Mouse (Mus musculus) embryonic facial prominence, embryonic 14.5 days (tissue): Measurements from ENCODE around the gene Mapkapk5. TPM values are rescaled to one million over a fixed set of nuclear protein-coding genes. Genes with fewer than 3 reads are reported as not detected.

Experiments used
- ATAC-seq: fragments of 200-750 bp; cut with Nextera tagmentation; 2 replicates; pipeline ENCODE4 v1.8.0; 2017; ENCODE audit warnings: low read depth, moderate number of reproducible peaks, moderate TSS enrichment
- DNase-seq: peaks from one replicate; pipeline ENCODE4 v3.0.0-alpha.2; 2015; ENCODE audit warnings: low spot score
- H3K27ac ChIP-seq: fragments of 300-500 bp; sonication (generic); replicated peaks from 2 replicates; pipeline ENCODE4 v1.5.1; 2014; ENCODE audit warnings: low read depth, mild to moderate bottlenecking, low read length, moderate library complexity
- H3K27me3 ChIP-seq: fragments of 300-500 bp; sonication (generic); replicated peaks from 2 replicates; pipeline ENCODE4 v1.6.1; 2014; ENCODE audit warnings: low read length; ENCODE audit not compliant: control insufficient read depth, insufficient read depth
- H3K36me3 ChIP-seq: fragments of 300-500 bp; sonication (generic); 2 replicates; pipeline ENCODE4 v1.6.1; 2014; ENCODE audit warnings: low read length, mixed read lengths; ENCODE audit not compliant: control insufficient read depth, insufficient read depth
- H3K4me1 ChIP-seq: fragments of 300-500 bp; sonication (generic); 2 replicates; pipeline ENCODE4 v1.6.1; 2014; ENCODE audit warnings: antibody characterized with exemption, low read length; ENCODE audit not compliant: control insufficient read depth, insufficient read depth
- H3K4me2 ChIP-seq: fragments of 300-500 bp; sonication (generic); 2 replicates; pipeline ENCODE4 v1.6.1; 2014; ENCODE audit warnings: low read depth, mild to moderate bottlenecking, low read length, moderate library complexity, mixed read lengths
- H3K4me3 ChIP-seq: fragments of 300-500 bp; sonication (generic); 2 replicates; pipeline ENCODE4 v1.5.1; 2014; ENCODE audit warnings: low read depth, mild to moderate bottlenecking, low read length
- H3K9ac ChIP-seq: fragments of 300-500 bp; sonication (generic); 2 replicates; pipeline ENCODE4 v1.6.1; 2014; ENCODE audit warnings: low read depth, mild to moderate bottlenecking, low read length, moderate library complexity, mixed read lengths
- H3K9me3 ChIP-seq: fragments of 300-500 bp; sonication (generic); 2 replicates; pipeline ENCODE4 v1.6.1; 2016; ENCODE audit warnings: low read length; ENCODE audit not compliant: control insufficient read depth
- WGBS: fragments of 180-500 bp; shearing (Covaris S2); extraction: QIAGEN DNeasy Blood & Tissue Kit; methylation state at CpG from one replicate; pipeline ENCODE4 v1.1.7; 2014; 5-methylcytosine and 5-hydroxymethylcytosine counted together
- polyA plus RNA-seq: library from polyadenylated mRNA; unstranded; fragments of >200 nt; fragmentation: Nextera tagmentation; extraction: Ambion mirVana; gene quantifications from 2 replicates; pipeline ENCODE4 v1.2.1, GENCODE M21; 2014

The Mapkapk5 gene
- polyA plus RNA-seq, 1 experiment from 2014 or later, result 46.5 TPM

GRCm38 (mm10) chr5:121586400-121587039, 40.8 kb upstream of the Mapkapk5 start:
- H3K4me3 ChIP-seq, result no peak overlapping the region
- 59% methylated on average over 6 of the region's 6 CpGs for WGBS
- no peak overlapping the region for H3K4me2 ChIP-seq

GRCm38 (mm10) chr5:121585699-121586098, 40.0 kb upstream of the Mapkapk5 start:
- peaks cover 9% of the 10 kb centered on the region for H3K4me1 ChIP-seq
- H3K27me3 ChIP-seq, result no peaks in the 10 kb centered on the region
- H3K27ac ChIP-seq, result no peak overlapping the region
- no peaks in the 10 kb centered on the region for H3K9me3 ChIP-seq
- no peak for DNase-seq
- no peak overlapping the region for H3K4me3 ChIP-seq
- H3K9ac ChIP-seq, result no peak overlapping the region
- peaks cover 2% of the 10 kb centered on the region; the same call in 1 of the 2 replicates for H3K36me3 ChIP-seq
- no peak overlapping the region for H3K4me2 ChIP-seq
- 88% methylated on average over 5 of the region's 5 CpGs for WGBS
- ATAC-seq, result no peak

More at GRCm38 (mm10) chr5:121586400-121587039, 40.8 kb upstream of the Mapkapk5 start:
- Histone ChIP-seq H3K9me3 (no peaks in the 10 kb centered on the region), H3K27ac (no peak overlapping the region), H3K36me3 (no peaks in the 10 kb centered on the region), H3K9ac (no peak overlapping the region), H3K27me3 (no peaks in the 10 kb centered on the region), H3K4me1 (peaks cover 9% of the 10 kb centered on the region)
- DNase-seq (peak; percentile 31), ATAC-seq (no peak)

- H3K27me3 ChIP-seq, result no peaks in the 10 kb centered on the region
- no peak overlapping the region for H3K9ac ChIP-seq
- no peaks in the 10 kb centered on the region for H3K9me3 ChIP-seq
- ATAC-seq, result no peak
- no peak for DNase-seq
- H3K36me3 ChIP-seq, result peaks cover 9% of the 10 kb centered on the region
- H3K27ac ChIP-seq, result no peak overlapping the region
- H3K4me1 ChIP-seq, result peaks cover 9% of the 10 kb centered on the region
- no peak overlapping the region for H3K4me3 ChIP-seq
- H3K4me2 ChIP-seq, result no peak overlapping the region
- WGBS, result 92% methylated on average over 10 of the region's 10 CpGs
Measured at GRCm38 (mm10) chr5:121585005-121585404, 39.3 kb upstream of the Mapkapk5 start.

GRCm38 (mm10) chr5:121583765-121584501, 38.2 kb upstream of the Mapkapk5 start:
- peaks cover 19% of the 10 kb centered on the region for H3K36me3 ChIP-seq
- peak; percentile 81 for DNase-seq
- no peaks in the 10 kb centered on the region for H3K9me3 ChIP-seq
- no peaks in the 10 kb centered on the region for H3K27me3 ChIP-seq
- 57% methylated on average over 10 of the region's 12 CpGs for WGBS
- peak; percentile 75; the same call in 1 of the 2 replicates for ATAC-seq
- H3K4me3 ChIP-seq, result no peak overlapping the region
- H3K4me1 ChIP-seq, result peaks cover 9% of the 10 kb centered on the region
- H3K4me2 ChIP-seq, result no peak overlapping the region
- H3K27ac ChIP-seq, result no peak overlapping the region
- no peak overlapping the region for H3K9ac ChIP-seq

- WGBS, result 86% methylated on average over 8 of the region's 8 CpGs
- H3K4me3 ChIP-seq, result no peak overlapping the region
- no peaks in the 10 kb centered on the region for H3K27me3 ChIP-seq
Measured at GRCm38 (mm10) chr5:121581945-121582344, 36.2 kb upstream of the Mapkapk5 start.

GRCm38 (mm10) chr5:121576927-121577488, 31.3 kb upstream of the Mapkapk5 start:
- Histone ChIP-seq H3K9ac (no peak overlapping the region), H3K4me1 (no peaks in the 10 kb centered on the region), H3K4me2 (no peak overlapping the region), H3K4me3 (no peak overlapping the region), H3K36me3 (peaks cover 61% of the 10 kb centered on the region), H3K27me3 (no peaks in the 10 kb centered on the region), H3K27ac (no peak overlapping the region), H3K9me3 (no peaks in the 10 kb centered on the region)
- 80% methylated on average over 11 of the region's 11 CpGs for WGBS
- DNase-seq (no peak), ATAC-seq (no peak)

More at GRCm38 (mm10) chr5:121581945-121582344, 36.2 kb upstream of the Mapkapk5 start:
- ATAC-seq (no peak), DNase-seq (no peak)
- H3K36me3 ChIP-seq, result peaks cover 30% of the 10 kb centered on the region
- H3K9me3 ChIP-seq, result no peaks in the 10 kb centered on the region
- H3K4me2 ChIP-seq, result no peak overlapping the region
- H3K9ac ChIP-seq, result no peak overlapping the region
- peaks cover 9% of the 10 kb centered on the region for H3K4me1 ChIP-seq
- H3K27ac ChIP-seq, result no peak overlapping the region

GRCm38 (mm10) chr5:121575867-121576266, 30.2 kb upstream of the Mapkapk5 start:
- Histone ChIP-seq H3K4me1 (no peaks in the 10 kb centered on the region), H3K4me3 (no peak overlapping the region), H3K27ac (no peak overlapping the region), H3K36me3 (peaks cover 72% of the 10 kb centered on the region), H3K9me3 (no peaks in the 10 kb centered on the region), H3K9ac (no peak overlapping the region), H3K27me3 (no peaks in the 10 kb centered on the region), H3K4me2 (no peak overlapping the region)
- no peak for DNase-seq
- no peak for ATAC-seq
- WGBS, result 93% methylated on average over 11 of the region's 11 CpGs

- WGBS, result 89% methylated on average over 13 of the region's 13 CpGs
- Histone ChIP-seq H3K27me3 (no peaks in the 10 kb centered on the region), H3K9me3 (no peaks in the 10 kb centered on the region), H3K9ac (no peak overlapping the region), H3K27ac (no peak overlapping the region), H3K4me2 (no peak overlapping the region), H3K4me3 (no peak overlapping the region), H3K4me1 (no peaks in the 10 kb centered on the region), H3K36me3 (peaks cover 71% of the 10 kb centered on the region)
- DNase-seq (no peak), ATAC-seq (no peak)
Measured at GRCm38 (mm10) chr5:121574145-121574544, 28.4 kb upstream of the Mapkapk5 start.
